Mouse (Mus musculus): ENCODE measurements around the gene Smim4. TPM values are rescaled to one million over a fixed set of nuclear protein-coding genes. Genes with fewer than 3 reads are reported as not detected.

Smim4 gene
- polyA plus RNA-seq, 1 experiment from 2014 or later, result 58.7 TPM

DNA sequence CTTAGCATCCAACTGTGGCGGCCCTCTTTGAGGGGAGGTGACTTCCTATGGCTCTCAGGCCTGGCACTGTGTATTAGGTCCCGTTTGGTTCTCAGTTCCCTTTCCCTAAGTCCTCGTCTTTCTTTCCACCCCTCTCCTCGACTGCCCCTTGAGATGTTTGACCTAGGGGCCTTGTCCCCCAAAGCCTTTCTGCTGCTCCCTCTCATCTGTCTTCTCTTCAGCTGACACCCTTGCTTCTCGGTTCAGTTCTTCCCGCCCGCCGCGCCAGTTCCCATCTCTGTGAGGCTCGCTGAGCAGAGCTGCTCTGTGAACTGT lies 8.5 kb upstream of the Smim4 start:
- H3K36me3 ChIP-seq (ENCODE audit: control insufficient read depth, insufficient read depth, low read length), result peaks cover 50% of the 10 kb centered on the region
- H3K4me2 ChIP-seq (replicated peaks; ENCODE audit: low read depth, low read length), result no peak overlapping the region
- H3K4me1 ChIP-seq (replicated peaks; ENCODE audit: control insufficient read depth, insufficient read depth, low read length), result peaks cover 3% of the 10 kb centered on the region; the same call in 1 of the 2 replicates
- ATAC-seq (ENCODE audit: low FRiP score) (no peak), DNase-seq (ENCODE audit: low spot score) (no peak)
- WGBS, result 82% methylated on average over 10 of the region's 10 CpGs
- H3K9me3 ChIP-seq (ENCODE audit: control insufficient read depth, low read length), result no peaks in the 10 kb centered on the region
- H3K9ac ChIP-seq (ENCODE audit: low read depth, low read length), result no peak overlapping the region
- no peak overlapping the region for H3K27ac ChIP-seq (ENCODE audit: low read depth, low read length)
- H3K4me3 ChIP-seq (ENCODE audit: low read depth, low read length), result no peak overlapping the region
- no peaks in the 10 kb centered on the region for H3K27me3 ChIP-seq (ENCODE audit: control insufficient read depth, insufficient read depth, low read length)

DNA sequence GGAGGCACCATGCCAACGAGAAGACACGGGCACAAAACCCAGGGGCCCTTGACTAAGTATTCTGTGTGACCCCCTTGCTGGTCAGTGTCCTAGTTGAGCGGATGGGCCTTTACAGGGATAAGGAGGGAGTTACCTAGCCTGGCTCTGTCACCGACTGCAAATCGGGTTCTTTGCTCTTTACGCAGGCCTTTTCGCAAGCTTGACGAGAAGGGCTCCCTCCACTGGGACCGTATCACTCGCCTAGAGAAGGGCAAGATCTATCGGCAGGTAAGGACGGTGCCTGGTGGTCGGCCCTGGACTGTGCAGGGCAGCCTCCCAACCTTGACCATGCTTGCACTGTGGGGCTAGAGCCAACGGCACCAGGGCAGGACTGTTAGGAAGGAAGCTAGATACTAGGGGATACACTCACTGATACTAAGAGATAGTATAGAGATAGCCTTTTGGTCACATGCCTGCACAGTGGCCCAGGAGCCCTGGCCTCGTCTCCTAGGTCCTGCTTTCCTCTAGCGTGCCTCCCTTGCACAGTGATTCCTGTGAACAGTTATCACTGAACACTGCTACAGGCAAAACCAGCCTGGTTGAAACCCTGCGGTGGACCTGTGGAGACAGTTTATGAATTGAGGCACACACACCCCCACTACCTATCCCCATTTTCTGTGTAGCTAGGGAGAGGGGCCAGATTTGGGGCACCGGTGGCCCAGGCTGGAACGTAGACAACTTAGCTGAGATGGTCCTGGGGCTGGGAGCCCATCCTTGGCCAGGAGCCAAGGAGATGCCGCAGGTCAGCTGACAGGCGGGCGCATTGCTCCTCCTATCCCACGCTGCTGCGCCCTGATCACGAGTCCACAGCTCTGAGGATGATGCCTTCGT lies 7.9 kb upstream of the Smim4 start:
- ATAC-seq (ENCODE audit: low FRiP score) (no peak), DNase-seq (ENCODE audit: low spot score) (no peak)
- H3K36me3 ChIP-seq (ENCODE audit: control insufficient read depth, insufficient read depth, low read length), result peaks cover 45% of the 10 kb centered on the region
- no peak overlapping the region for H3K4me2 ChIP-seq (replicated peaks; ENCODE audit: low read depth, low read length)
- H3K4me3 ChIP-seq (ENCODE audit: low read depth, low read length), result no peak overlapping the region
- peaks cover 6% of the 10 kb centered on the region; the same call in 1 of the 2 replicates for H3K4me1 ChIP-seq (replicated peaks; ENCODE audit: control insufficient read depth, insufficient read depth, low read length)
- no peak overlapping the region for H3K9ac ChIP-seq (ENCODE audit: low read depth, low read length)
- H3K27me3 ChIP-seq (ENCODE audit: control insufficient read depth, insufficient read depth, low read length), result no peaks in the 10 kb centered on the region
- H3K9me3 ChIP-seq (ENCODE audit: control insufficient read depth, low read length), result no peaks in the 10 kb centered on the region
- no peak overlapping the region for H3K27ac ChIP-seq (ENCODE audit: low read depth, low read length)
- 94% methylated on average over 26 of the region's 26 CpGs for WGBS

DNA sequence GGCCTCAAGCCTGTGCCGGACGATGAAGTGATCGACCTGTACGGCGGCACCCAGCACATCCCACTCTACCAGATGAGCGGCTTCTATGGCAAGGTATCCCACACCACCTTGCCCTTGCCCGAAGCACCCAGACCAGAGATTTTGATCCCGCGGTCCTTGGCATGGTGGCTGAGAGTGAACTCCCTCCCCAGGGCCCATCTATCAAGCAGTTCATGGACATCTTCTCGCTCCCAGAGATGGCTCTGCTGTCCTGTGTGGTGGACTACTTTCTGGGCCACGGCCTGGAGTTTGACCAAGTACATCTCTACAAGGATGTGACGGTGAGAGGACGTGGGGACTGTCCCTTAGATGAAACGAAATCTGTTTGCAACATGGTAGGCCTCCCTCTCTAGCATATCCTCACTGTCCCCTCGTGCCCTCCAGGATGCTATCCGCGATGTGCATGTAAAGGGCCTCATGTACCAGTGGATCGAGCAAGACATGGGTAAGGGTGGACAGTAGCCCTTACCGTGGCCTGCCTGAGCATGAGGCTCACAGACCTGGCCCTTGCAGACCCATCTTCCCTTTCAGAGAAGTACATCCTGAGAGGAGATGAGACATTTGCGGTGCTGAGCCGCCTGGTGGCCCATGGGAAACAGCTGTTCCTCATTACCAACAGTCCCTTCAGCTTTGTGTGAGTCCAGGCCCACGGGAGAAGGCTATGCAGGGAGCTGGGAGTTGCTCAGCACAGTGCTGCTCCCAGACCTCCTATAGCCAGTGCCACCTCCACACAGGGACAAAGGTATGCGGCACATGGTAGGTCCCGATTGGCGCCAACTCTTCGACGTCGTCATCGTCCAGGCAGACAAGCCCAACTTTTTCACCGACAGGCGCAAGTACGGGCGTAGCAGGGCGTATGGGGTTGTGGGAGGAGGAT lies 7.0 kb upstream of the Smim4 start:
- H3K9ac ChIP-seq (ENCODE audit: low read depth, low read length), result no peak overlapping the region
- no peak overlapping the region for H3K27ac ChIP-seq (ENCODE audit: low read depth, low read length)
- 95% methylated on average over 34 of the region's 34 CpGs for WGBS
- no peak overlapping the region for H3K4me3 ChIP-seq (ENCODE audit: low read depth, low read length)
- H3K4me2 ChIP-seq (replicated peaks; ENCODE audit: low read depth, low read length), result no peak overlapping the region
- H3K27me3 ChIP-seq (ENCODE audit: control insufficient read depth, insufficient read depth, low read length), result no peaks in the 10 kb centered on the region
- ATAC-seq (ENCODE audit: low FRiP score) (no peak), DNase-seq (ENCODE audit: low spot score) (no peak)
- H3K9me3 ChIP-seq (ENCODE audit: control insufficient read depth, low read length), result no peaks in the 10 kb centered on the region
- H3K36me3 ChIP-seq (ENCODE audit: control insufficient read depth, insufficient read depth, low read length), result peaks cover 41% of the 10 kb centered on the region
- peaks cover 6% of the 10 kb centered on the region; the same call in 1 of the 2 replicates for H3K4me1 ChIP-seq (replicated peaks; ENCODE audit: control insufficient read depth, insufficient read depth, low read length)

DNA sequence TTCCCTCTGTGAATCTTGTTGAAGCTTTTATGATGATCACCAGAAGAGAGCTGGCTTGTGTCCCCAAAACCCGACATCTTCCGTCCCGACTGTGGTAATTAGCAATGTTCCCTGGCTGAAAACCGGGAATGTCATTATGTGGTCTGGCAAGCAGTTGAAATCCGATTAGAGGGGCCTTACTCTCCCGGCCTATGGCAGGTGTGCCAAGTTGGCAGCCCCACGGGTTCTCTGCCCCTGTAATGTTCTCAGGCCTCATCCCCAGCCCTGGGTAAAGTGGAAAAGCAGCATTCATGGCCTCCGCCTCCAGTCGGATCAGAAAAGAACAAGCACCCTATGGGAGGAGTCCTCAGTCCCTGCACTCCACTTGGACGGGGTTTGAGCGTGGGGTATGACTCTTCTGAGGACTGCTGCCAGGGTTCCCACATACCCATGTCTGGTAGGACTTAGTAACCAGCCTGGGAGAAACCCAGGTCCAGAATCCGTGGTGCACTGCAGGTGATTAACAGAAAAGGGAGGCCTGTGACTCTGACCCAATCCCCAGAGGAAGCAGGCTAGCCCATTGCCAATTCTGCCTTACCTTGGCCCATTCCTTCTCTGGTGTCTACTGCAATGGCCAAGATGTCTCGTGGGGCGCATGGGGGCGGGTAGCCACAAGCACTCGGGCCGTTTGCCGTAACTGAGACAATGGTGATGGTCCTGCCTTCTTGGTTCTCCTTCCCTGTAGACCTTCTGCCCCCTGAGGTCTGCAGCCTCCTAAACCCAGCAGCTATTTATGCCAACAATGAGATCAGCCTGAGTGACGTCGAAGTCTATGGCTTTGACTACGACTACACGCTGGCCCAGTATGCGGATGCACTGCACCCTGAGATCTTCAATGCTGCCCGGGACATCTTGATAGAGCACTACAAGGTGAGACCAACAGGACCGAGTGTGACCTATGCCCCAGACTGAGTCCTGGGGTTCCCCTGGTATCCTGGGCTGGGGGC lies 5.6 kb upstream of the Smim4 start:
- Histone ChIP-seq H3K9ac (ENCODE audit: low read depth, low read length) (no peak overlapping the region), H3K27me3 (ENCODE audit: control insufficient read depth, insufficient read depth, low read length) (no peaks in the 10 kb centered on the region), H3K4me2 (replicated peaks; ENCODE audit: low read depth, low read length) (no peak overlapping the region), H3K27ac (ENCODE audit: low read depth, low read length) (no peak overlapping the region), H3K9me3 (ENCODE audit: control insufficient read depth, low read length) (no peaks in the 10 kb centered on the region), H3K36me3 (ENCODE audit: control insufficient read depth, insufficient read depth, low read length) (peaks cover 33% of the 10 kb centered on the region), H3K4me3 (ENCODE audit: low read depth, low read length) (no peak overlapping the region), H3K4me1 (replicated peaks; ENCODE audit: control insufficient read depth, insufficient read depth, low read length) (peaks cover 9% of the 10 kb centered on the region; the same call in 1 of the 2 replicates)
- ATAC-seq (ENCODE audit: low FRiP score) (no peak), DNase-seq (ENCODE audit: low spot score) (no peak)
- 92% methylated on average over 25 of the region's 25 CpGs for WGBS

DNA sequence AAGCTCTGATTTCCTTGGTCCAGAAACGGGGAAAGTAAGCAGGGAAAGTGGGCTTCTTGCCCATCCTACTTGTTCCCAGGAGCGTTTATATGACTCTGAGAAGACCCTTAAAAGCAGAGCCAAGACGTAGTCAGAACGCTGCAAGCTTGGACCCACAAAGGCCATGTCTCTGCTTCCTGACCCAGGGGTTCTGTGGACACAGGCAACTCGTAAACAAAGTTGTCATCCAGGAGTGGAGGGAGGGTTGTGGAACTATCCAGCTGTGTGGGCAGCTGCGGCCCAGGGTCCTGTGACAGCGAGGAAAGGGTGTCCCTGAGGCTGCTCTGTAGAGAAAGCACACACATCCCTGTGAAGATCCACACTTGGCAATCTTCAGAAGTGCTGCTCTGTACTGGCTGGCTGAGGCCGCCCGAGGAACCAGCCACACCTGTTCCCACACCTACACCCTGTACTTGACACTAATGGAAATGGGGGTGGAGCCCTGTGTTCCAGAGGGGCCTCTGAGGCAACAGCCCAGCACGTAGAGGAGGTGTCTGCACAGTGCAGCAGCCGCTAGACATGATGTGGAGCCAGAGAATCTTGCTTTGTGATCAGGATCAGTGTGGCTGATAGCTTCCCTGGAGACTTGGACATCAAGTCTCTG lies 4.4 kb upstream of the Smim4 start:
- H3K4me3 ChIP-seq (ENCODE audit: low read depth, low read length), result no peak overlapping the region
- no peaks in the 10 kb centered on the region for H3K9me3 ChIP-seq (ENCODE audit: control insufficient read depth, low read length)
- H3K36me3 ChIP-seq (ENCODE audit: control insufficient read depth, insufficient read depth, low read length), result peaks cover 24% of the 10 kb centered on the region
- no peak overlapping the region for H3K27ac ChIP-seq (ENCODE audit: low read depth, low read length)
- peaks cover 9% of the 10 kb centered on the region; the same call in 1 of the 2 replicates for H3K4me1 ChIP-seq (replicated peaks; ENCODE audit: control insufficient read depth, insufficient read depth, low read length)
- 79% methylated on average over 11 of the region's 11 CpGs for WGBS
- H3K27me3 ChIP-seq (ENCODE audit: control insufficient read depth, insufficient read depth, low read length), result no peaks in the 10 kb centered on the region
- no peak for DNase-seq (ENCODE audit: low spot score)
- ATAC-seq (ENCODE audit: low FRiP score), result no peak
- H3K4me2 ChIP-seq (replicated peaks; ENCODE audit: low read depth, low read length), result peak overlapping the region; percentile 14; the same call in 1 of the 2 replicates
- no peak overlapping the region for H3K9ac ChIP-seq (ENCODE audit: low read depth, low read length)

DNA sequence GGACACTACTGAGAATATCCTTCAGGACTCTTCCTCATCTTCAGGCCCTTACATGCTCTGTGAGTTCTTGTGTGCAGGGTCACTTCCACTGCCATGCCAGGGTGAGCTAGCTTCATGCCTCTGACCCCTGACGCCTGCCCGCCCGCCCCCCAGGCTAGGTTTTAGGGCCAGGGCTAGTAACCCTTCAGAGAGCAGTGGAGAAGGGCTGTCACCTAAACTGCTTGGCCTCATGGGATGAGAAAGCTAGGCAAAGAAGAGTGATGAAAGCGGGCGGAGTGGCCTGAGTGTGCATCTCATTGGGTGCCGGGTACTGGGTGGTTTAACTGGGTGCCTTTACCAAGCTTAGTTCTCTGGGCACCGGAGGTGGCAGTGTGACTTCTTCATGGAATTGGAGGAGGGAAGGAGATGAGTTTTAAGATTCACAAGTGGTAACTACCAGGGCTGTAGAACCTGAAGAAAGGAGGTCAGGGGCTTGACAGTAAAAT lies 3.8 kb upstream of the Smim4 start:
- H3K27me3 ChIP-seq (ENCODE audit: control insufficient read depth, insufficient read depth, low read length), result no peaks in the 10 kb centered on the region
- peak overlapping the region; percentile 61 for H3K4me2 ChIP-seq (replicated peaks; ENCODE audit: low read depth, low read length)
- H3K9me3 ChIP-seq (ENCODE audit: control insufficient read depth, low read length), result no peaks in the 10 kb centered on the region
- peak overlapping the region; percentile 94 for H3K9ac ChIP-seq (ENCODE audit: low read depth, low read length)
- peaks cover 21% of the 10 kb centered on the region for H3K36me3 ChIP-seq (ENCODE audit: control insufficient read depth, insufficient read depth, low read length)
- DNase-seq (ENCODE audit: low spot score), result no peak
- H3K4me1 ChIP-seq (replicated peaks; ENCODE audit: control insufficient read depth, insufficient read depth, low read length), result peaks cover 9% of the 10 kb centered on the region; the same call in 1 of the 2 replicates
- 84% methylated on average over 7 of the region's 7 CpGs for WGBS
- peak overlapping the region; percentile 86 for H3K4me3 ChIP-seq (ENCODE audit: low read depth, low read length)
- no peak for ATAC-seq (ENCODE audit: low FRiP score)
- no peak overlapping the region for H3K27ac ChIP-seq (ENCODE audit: low read depth, low read length)

DNA sequence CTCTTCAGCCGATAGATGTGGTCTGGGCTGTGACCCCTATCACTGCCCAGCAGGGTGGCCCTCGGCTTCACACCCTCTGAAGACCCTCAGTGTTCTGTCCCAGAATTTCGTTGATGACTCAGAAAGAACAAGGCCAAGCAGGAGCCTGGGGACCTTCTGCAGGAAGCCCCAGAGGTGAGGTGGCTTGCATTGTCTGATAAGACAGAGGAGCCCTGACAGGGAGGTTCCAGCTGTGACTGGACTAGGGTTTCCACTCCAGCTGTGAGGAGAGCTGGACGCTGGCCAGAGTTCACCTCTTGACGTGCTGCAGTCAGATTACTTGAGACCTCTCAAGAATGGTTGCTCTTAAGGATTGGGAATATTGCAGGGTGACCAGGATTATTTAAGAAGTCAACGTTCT lies 3.3 kb upstream of the Smim4 start:
- Histone ChIP-seq H3K27ac (ENCODE audit: low read depth, low read length) (no peak overlapping the region; the same call in 1 of the 2 replicates), H3K4me1 (replicated peaks; ENCODE audit: control insufficient read depth, insufficient read depth, low read length) (peaks cover 9% of the 10 kb centered on the region; the same call in 1 of the 2 replicates), H3K4me3 (ENCODE audit: low read depth, low read length) (peak overlapping the region; percentile 86), H3K9me3 (ENCODE audit: control insufficient read depth, low read length) (no peaks in the 10 kb centered on the region), H3K27me3 (ENCODE audit: control insufficient read depth, insufficient read depth, low read length) (no peaks in the 10 kb centered on the region), H3K36me3 (ENCODE audit: control insufficient read depth, insufficient read depth, low read length) (peaks cover 18% of the 10 kb centered on the region), H3K4me2 (replicated peaks; ENCODE audit: low read depth, low read length) (peak overlapping the region; percentile 61), H3K9ac (ENCODE audit: low read depth, low read length) (peak overlapping the region; percentile 94)
- 9% methylated on average over 6 of the region's 6 CpGs for WGBS
- DNase-seq (ENCODE audit: low spot score) (no peak), ATAC-seq (ENCODE audit: low FRiP score) (no peak)

Data from hindbrain, embryonic 11.5 days (tissue).